Mouse (Mus musculus) right cerebral cortex, postnatal 36 days (tissue): ENCODE data around the gene Kmt2e.

Experiments
- DNase-seq, 2 experiments: peaks; one replicate each; pipeline ENCODE4 v3.0.0; 2022; ENCODE audit warnings: low spot score in 2 of 2, mixed read lengths in 1 of 2

Gene Kmt2e

GRCm38 (mm10) chr5:23410718-23411101 lies 23.5 kb upstream of the Kmt2e start:
- DNase-seq, result no peak

- DNase-seq, result peak in 1 of 2 experiments; percentile 62
Observed at GRCm38 (mm10) chr5:23411640-23412039, 22.6 kb upstream of the Kmt2e start.

GRCm38 (mm10) chr5:23412247-23412948 lies 21.8 kb upstream of the Kmt2e start:
- no peak for DNase-seq

- no peak for DNase-seq
Observed at GRCm38 (mm10) chr5:23413058-23413457, 21.2 kb upstream of the Kmt2e start.

GRCm38 (mm10) chr5:23413575-23414470 lies 20.4 kb upstream of the Kmt2e start:
- no peak for DNase-seq

GRCm38 (mm10) chr5:23414490-23415126 lies 19.6 kb upstream of the Kmt2e start:
- no peak for DNase-seq

- DNase-seq, result no peak
Observed at GRCm38 (mm10) chr5:23415571-23416285, 18.5 kb upstream of the Kmt2e start.

- no peak for DNase-seq
Observed at GRCm38 (mm10) chr5:23416286-23416643, 18.0 kb upstream of the Kmt2e start.

- DNase-seq, result no peak
Observed at GRCm38 (mm10) chr5:23417716-23418115, 16.5 kb upstream of the Kmt2e start.

- DNase-seq, result peak; percentile 76 to 85
Observed at GRCm38 (mm10) chr5:23418147-23418781, 16.0 kb upstream of the Kmt2e start.

GRCm38 (mm10) chr5:23418797-23419595 lies 15.2 kb upstream of the Kmt2e start:
- DNase-seq, result no peak

- DNase-seq, result no peak
Observed at GRCm38 (mm10) chr5:23419616-23420170, 14.5 kb upstream of the Kmt2e start.

- DNase-seq, result no peak
Observed at GRCm38 (mm10) chr5:23420410-23420809, 13.8 kb upstream of the Kmt2e start.

- no peak for DNase-seq
Observed at GRCm38 (mm10) chr5:23421440-23421839, 12.8 kb upstream of the Kmt2e start.

GRCm38 (mm10) chr5:23423036-23423435 lies 11.2 kb upstream of the Kmt2e start:
- DNase-seq, result no peak

GRCm38 (mm10) chr5:23427501-23427900 lies 6.7 kb upstream of the Kmt2e start:
- DNase-seq, result no peak

GRCm38 (mm10) chr5:23431070-23431864 lies 3.0 kb upstream of the Kmt2e start:
- no peak for DNase-seq

GRCm38 (mm10) chr5:23431948-23432707 lies 2.1 kb upstream of the Kmt2e start:
- no peak for DNase-seq
